Mouse (Mus musculus) embryonic fibroblast, embryonic 13.5 days (primary cell): ENCODE results near the gene Wnt10a. TPM values are rescaled to one million over a fixed set of nuclear protein-coding genes. Genes with fewer than 3 reads are reported as not detected.

Experiments used
- H3K27ac ChIP-seq: 2 replicates; pipeline ENCODE4 v1.5.1; 2012; ENCODE audit warnings: low read length, control low read depth, inconsistent platforms; ENCODE audit not compliant: insufficient read depth
- H3K4me1 ChIP-seq: 2 replicates; pipeline ENCODE4 v1.6.1; 2011; ENCODE audit warnings: low read length; ENCODE audit not compliant: control insufficient read depth, insufficient read depth
- H3K4me3 ChIP-seq: 2 replicates; pipeline ENCODE4 v1.5.1; 2011; ENCODE audit warnings: mild to moderate bottlenecking, control low read depth, low read length; ENCODE audit not compliant: insufficient read depth
- CTCF ChIP-seq: IDR thresholded peaks from 2 replicates; pipeline ENCODE4 v1.5.1; 2011; ENCODE audit warnings: mild to moderate bottlenecking, control low read depth, low read length, moderate library complexity, borderline replicate concordance; ENCODE audit not compliant: insufficient read depth
- POLR2A ChIP-seq: IDR thresholded peaks from 2 replicates; pipeline ENCODE4 v1.6.1; 2011; ENCODE audit warnings: low read depth, mild to moderate bottlenecking, control low read depth, low read length, moderate library complexity
- polyA plus RNA-seq: library from polyadenylated mRNA; stranded (reverse); fragments of >200 nt; gene quantifications from 2 replicates; pipeline ENCODE4 v1.2.4, GENCODE M21; 2011; ENCODE audit warnings: low read depth; ENCODE audit not compliant: missing spikeins, insufficient read length

The Wnt10a gene
- polyA plus RNA-seq, 1 experiment, result 1.8 TPM

DNA sequence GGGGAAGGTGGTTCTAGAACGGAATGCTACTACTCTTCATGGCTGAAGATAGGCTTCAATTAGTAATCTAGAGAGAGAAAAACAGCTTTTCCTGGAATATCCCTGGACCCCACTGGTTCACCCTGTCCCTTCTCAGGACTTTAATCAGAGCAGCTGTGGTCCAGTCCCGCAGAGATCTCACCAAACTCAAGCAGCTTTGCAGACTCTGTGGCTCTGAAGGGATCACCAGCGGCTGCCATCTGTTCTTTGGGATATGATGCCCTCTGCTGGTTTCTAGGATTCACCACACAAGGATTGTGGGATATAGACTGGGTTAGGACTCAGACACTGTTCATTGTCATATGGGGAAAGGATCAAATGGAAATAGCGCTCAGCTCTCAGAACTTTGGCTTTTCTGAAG lies 31.5 kb upstream of the Wnt10a start:
- Histone ChIP-seq H3K4me3 (no peak overlapping the region), H3K4me1 (no peaks in the 10 kb centered on the region), H3K27ac (no peak overlapping the region)
- no peak for TF ChIP-seq POLR2A
- TF ChIP-seq CTCF, result no peak

DNA sequence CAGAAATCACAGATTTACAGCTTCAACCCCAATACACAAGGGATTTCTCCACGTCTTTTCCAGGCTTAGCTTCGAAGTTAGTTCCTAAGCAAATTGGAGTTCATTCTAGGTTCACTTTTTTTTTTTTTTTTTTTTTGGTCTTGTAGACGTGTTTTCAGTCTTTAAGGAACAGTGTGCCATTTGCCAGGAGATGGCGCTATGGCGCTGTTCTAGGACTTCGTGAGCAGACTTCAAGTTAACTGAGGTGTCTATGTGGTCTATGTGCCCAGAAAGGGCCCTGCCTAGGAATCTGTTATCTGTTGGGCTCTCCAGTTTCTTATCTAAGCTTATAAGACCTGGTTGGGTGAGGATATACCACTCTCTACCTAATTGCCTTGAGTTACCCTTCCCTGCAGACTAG lies 28.2 kb upstream of the Wnt10a start:
- peak; percentile 50; the same call in 1 of the 2 replicates for TF ChIP-seq CTCF
- no peak for TF ChIP-seq POLR2A
- H3K4me1 ChIP-seq, result no peaks in the 10 kb centered on the region
- H3K27ac ChIP-seq, result no peak overlapping the region

DNA sequence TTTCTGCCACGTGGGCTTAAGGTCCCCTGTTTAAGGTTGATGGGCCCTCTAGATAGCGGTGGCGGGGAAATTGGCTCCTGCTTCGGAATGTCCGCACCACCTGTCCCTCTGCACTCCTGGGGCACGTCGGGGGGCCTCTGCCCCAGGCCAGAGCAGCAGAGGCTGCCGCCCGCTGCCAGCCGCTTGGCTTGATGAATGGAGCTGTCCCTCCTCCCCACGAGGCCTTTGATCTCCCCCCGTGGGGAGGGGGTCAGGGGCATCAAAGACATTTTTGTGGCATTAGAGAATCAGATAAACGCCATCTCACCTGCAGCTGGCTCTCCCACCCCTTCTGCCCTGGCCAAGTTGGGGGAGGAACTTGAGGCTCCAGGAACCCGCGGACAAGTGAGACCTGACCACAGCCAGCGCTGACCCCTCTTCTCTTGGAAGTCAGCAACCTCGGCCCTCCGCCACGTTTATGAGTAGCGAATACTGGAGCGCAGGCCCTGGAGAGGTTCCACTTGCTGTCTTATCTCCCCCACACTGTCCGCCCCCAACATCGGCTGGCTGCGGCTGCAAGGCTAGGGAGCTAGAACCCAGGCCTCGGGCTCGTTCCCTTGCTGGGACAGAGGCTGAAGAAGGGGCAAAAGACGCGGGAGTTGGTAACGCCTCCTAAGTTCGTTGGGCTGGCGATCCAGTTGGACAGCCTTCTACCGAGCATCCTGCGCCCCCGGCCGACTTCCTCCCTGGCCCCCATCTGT lies 20.4 kb upstream of the Wnt10a start:
- Histone ChIP-seq H3K4me3 (no peak overlapping the region), H3K4me1 (peaks cover 2% of the 10 kb centered on the region; the same call in 1 of the 2 replicates), H3K27ac (no peak overlapping the region)
- TF ChIP-seq POLR2A, result no peak
- no peak for TF ChIP-seq CTCF

More for the DNA sequence above, 28.2 kb upstream of the Wnt10a start:
- H3K4me3 ChIP-seq, result no peak overlapping the region

DNA sequence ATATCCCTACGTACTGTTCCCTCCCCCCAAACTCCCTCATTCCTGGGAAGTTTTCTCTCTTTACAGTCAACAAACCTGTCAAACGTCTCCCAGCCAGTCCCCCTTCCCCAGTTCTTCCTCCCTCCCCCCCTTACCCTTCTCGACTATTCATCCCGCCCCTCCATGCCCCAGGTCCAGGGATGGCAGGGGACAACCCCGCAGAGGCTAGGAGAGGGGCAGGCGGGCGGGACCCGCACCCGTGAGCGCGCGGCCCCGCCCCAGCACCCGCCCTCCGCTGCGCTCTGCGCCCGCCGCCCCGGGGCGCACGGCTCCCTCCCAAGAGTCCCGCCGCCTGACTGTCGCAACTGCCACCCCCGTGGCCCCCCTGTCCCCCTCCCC lies 19.9 kb upstream of the Wnt10a start:
- Histone ChIP-seq H3K27ac (no peak overlapping the region), H3K4me1 (peaks cover 2% of the 10 kb centered on the region; the same call in 1 of the 2 replicates), H3K4me3 (peak overlapping the region; percentile 7; the same call in 1 of the 2 replicates)
- TF ChIP-seq POLR2A, result no peak
- no peak for TF ChIP-seq CTCF

DNA sequence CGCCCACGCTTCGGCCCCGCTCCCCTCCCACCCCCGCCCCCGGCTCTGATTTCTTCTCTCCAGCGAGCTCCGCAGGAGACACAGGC lies 19.6 kb upstream of the Wnt10a start, which contains the start of gene Wnt6:
Gene Wnt6 (plus strand): TSS at position 48 of the 86 bp plus-strand sequence.
- Histone ChIP-seq H3K4me3 (peak within 1 kb of the TSS; percentile 7; the same call in 1 of the 2 replicates), H3K4me1 (peaks cover 2% of the 10 kb centered on the region; the same call in 1 of the 2 replicates), H3K27ac (no peak within 1 kb of the TSS)
- TF ChIP-seq CTCF, result no peak
- no peak for TF ChIP-seq POLR2A

DNA sequence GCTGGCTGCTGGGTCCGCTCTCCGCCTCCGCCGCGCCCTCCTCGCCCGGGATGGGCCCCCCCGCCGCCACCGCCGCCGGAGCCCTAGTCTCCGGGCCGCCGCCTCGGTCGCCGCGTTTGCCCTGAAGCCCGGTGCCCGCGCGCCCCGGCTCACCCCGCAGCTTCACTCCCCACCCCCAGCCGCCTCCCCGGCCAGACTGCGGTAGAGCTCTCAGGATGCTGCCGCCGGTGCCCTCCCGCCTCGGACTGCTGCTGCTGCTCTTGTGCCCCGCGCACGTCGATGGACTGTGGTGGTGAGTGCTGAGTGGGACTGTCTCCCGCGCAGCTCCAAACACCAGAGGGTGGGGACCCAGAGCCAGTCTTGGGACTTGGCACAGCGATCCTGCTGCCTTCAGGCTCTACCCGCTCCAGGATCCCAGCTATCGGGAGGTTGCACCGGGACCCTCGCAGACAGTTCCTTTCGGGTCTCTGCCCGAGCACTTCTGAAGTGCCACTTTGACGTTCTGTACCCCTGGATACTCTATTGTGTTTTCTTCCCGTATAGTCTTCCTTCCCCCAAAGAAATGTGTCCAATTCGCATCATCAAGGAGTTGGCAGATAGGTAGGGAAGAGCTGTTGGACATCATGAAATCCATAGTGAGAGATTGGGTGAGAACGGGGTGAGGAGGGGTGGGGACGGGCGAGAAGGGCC lies 19.2 kb upstream of the Wnt10a start:
- Histone ChIP-seq H3K4me3 (no peak overlapping the region), H3K27ac (no peak overlapping the region), H3K4me1 (peaks cover 2% of the 10 kb centered on the region; the same call in 1 of the 2 replicates)
- no peak for TF ChIP-seq POLR2A
- TF ChIP-seq CTCF, result no peak

DNA sequence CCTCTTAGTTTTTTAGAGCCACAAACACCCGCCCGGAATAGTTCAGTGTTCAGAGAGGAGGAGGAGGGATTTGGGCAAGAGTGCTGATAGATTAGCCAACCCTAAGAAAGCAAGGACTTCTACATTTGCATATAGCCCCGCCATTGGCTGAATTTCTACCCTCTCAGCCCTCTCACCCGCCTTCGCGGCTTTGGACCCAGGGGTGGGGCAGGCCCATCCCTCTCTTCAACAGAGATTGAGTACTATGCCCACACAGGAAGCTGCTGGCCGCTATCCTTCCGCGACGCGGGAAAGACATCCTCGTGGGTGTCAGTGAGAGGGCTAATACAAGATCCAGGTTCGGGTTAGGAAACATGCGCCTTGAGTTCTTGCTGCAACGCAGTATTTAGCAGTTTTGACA lies 18.2 kb upstream of the Wnt10a start:
- H3K4me1 ChIP-seq, result peaks cover 2% of the 10 kb centered on the region; the same call in 1 of the 2 replicates
- no peak overlapping the region; the same call in 1 of the 2 replicates for H3K4me3 ChIP-seq
- H3K27ac ChIP-seq, result no peak overlapping the region
- TF ChIP-seq POLR2A (no peak), CTCF (no peak)

DNA sequence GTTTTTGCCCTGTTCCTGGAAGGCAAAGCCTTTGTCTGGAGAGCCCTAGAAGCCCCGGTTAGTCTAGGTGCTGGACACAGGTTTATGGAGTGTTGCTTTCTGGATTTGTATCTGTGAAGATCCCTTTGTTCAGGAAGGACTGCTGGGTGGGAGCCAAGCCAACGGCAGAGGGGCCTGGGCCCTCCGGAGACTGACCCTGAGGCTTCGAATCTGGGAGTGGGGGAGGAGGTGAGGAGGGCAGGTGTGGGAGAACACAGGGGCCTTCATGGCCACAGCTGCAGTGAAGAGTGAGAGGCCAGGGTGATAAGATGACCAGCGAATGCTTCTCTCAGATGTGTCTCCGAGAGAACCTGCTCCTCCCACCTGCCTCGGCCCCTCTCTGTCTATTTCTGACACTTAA lies 17.3 kb upstream of the Wnt10a start:
- H3K27ac ChIP-seq, result no peak overlapping the region
- TF ChIP-seq CTCF (no peak), POLR2A (no peak)
- peaks cover 2% of the 10 kb centered on the region; the same call in 1 of the 2 replicates for H3K4me1 ChIP-seq
- H3K4me3 ChIP-seq, result no peak overlapping the region

DNA sequence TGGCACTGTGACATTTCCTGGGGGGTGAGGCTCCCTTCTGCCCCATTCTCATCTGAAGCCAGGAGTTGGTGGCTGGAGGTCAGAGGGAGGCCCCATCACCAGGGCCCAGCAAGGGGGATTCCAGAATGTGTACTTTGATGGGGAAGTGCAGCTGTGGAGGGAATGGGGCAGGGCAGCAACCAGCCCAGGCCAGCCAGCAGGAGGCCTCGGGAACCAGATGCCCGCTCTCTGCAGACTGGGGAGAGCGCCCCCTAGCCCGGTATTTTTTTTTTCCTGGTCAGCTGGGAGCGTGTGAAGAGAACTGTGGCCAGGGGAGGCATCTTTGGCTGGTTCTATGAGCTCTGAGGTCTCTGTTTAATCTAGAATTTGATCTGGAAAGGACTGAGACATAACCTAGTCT lies 15.5 kb upstream of the Wnt10a start:
- H3K4me1 ChIP-seq, result peaks cover 2% of the 10 kb centered on the region; the same call in 1 of the 2 replicates
- TF ChIP-seq POLR2A (no peak), CTCF (no peak)
- H3K27ac ChIP-seq, result no peak overlapping the region
- H3K4me3 ChIP-seq, result no peak overlapping the region

DNA sequence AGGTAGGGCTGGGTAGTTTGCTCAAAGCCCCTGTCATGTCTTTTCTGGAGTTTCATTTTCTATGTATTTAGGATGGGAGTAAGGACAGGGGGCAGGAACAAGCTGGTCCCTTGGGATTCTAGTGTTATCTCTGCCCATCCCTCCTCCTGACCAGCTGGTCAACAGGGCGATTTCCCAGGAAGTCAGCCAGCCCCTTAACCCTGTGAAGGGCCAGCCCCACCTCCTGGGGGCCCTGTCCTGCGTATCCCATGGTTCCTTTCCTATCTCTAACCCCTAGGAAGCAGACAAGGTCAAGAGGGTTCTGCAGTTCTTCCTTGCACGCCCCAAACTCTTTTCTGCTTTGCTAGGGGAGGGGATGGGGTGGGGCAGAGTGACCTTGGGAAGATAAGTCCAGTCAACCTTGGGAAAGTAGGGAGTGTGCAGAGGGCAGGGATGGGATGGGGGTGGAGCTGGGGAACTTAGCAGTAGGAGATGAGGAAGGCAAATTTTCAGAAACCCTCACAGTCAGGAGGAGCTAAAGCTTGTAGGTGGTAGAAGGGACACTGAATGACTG lies 12.3 kb upstream of the Wnt10a start:
- H3K4me1 ChIP-seq, result no peaks in the 10 kb centered on the region
- TF ChIP-seq CTCF (no peak), POLR2A (no peak)
- H3K27ac ChIP-seq, result no peak overlapping the region
- no peak overlapping the region for H3K4me3 ChIP-seq
